ENCODE assay signal across 8 mouse cellular contexts in the genomic region with DNA sequence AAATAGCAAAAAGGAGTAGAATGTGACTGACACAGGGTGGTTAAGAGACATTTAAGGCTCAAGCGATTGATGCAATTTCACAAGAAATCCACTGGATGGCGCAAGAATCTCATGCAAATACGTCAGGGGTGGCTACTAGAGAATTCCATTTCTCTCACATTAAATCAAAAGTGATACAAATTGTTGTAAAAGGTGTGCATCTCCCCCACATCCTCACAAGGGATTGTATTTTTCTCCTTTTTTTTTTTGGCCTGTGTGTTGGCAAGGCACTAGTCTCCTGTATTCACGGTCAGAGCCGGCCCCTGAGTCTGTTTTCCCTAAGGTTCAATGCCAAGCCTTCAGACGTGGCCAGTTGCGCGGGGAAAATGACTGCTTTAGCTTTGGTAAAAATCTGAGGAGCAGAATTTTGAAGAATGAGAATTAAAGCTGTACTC.
DNase-seq lines count a peak whose midpoint lies in the region; TF ChIP-seq lines count a peak whose summit lies in the region.

No protein-coding gene starts in this region.

- H3K27ac ChIP-seq in testis, adult 2 months (ENCODE audit: control insufficient read depth, insufficient read depth, low read depth, low read length), result no peak overlapping the region

- no peaks in the 10 kb centered on the region for H3K36me3 ChIP-seq in testis, adult 2 months (ENCODE audit: control insufficient read depth, insufficient read depth, low read length)

- TF ChIP-seq CTCF in testis, adult 2 months (IDR thresholded peaks at IDR 0.05; ENCODE audit: control insufficient read depth, insufficient read depth, insufficient replicate concordance, low read depth, low read length), result peak; percentile 11; the same call in 1 of the 2 replicates

- no peak for TF ChIP-seq POLR2A in testis, adult 2 months (IDR thresholded peaks at IDR 0.05; ENCODE audit: control insufficient read depth, low read depth, low read length)

- no peaks in the 10 kb centered on the region for H3K27me3 ChIP-seq in testis, adult 2 months (ENCODE audit: control insufficient read depth, insufficient read depth, low read length)

- intact Hi-C loops in heart, postnatal 25 days (cut with DNase I), result loop anchor here (5.0 kb wide), 2 partner anchors 270 to 1405 kb away; no protein-coding TSS in a partner anchor

- no peaks in the 10 kb centered on the region for H3K4me1 ChIP-seq in testis, adult 2 months (ENCODE audit: control insufficient read depth, insufficient read depth, low read length)

- H3K4me3 ChIP-seq in testis, adult 2 months (ENCODE audit: control insufficient read depth, low read depth, low read length), result no peak overlapping the region

- DNase-seq in heart, adult 11 months, result peak; percentile 82
- DNase-seq in heart, postnatal 25 days (ENCODE audit: low spot score), result no peak
- no peak for DNase-seq in testis, postnatal 14 days (ENCODE audit: low spot score)
- DNase-seq in forelimb bud, embryonic 11.5 days (ENCODE audit: low read depth, low spot score), result peak; percentile 40
- DNase-seq in skeletal muscle tissue, adult 2 months (ENCODE audit: low read depth, low spot score), result peak; percentile 33
- no peak for DNase-seq in gastrocnemius, adult 8-10 months (ENCODE audit: low spot score in 2 of 2)
- DNase-seq in yolk sac, embryonic 10.5 days (ENCODE audit: low spot score), result no peak

Comparison
In these comparisons a context has a peak if more than half of its experiments do, and no peak if none do; other contexts are left out.
1. DNase-seq: peak in heart, adult 11 months (single experiment), forelimb bud, embryonic 11.5 days (single experiment) and skeletal muscle tissue, adult 2 months (single experiment); none in heart, postnatal 25 days (single experiment), testis, postnatal 14 days (single experiment), gastrocnemius, adult 8-10 months (0 of 2) and yolk sac, embryonic 10.5 days (single experiment).